ENCODE assay signal across 8 mouse cellular contexts in genomic region chr7:66661572-66661971, GRCm38 (mm10). TPM values are rescaled to one million over a fixed set of nuclear protein-coding genes. Genes with fewer than 3 reads are reported as not detected.
DNase-seq lines count a peak whose midpoint lies in the region; ATAC-seq and TF ChIP-seq lines count a peak whose summit lies in the region.

No protein-coding gene starts in this region.

- peaks cover 25 to 70% of the 10 kb centered on the region in 2 experiments for H3K36me3 ChIP-seq in CH12.LX (replicated peaks in 1 of 2; ENCODE audit: control insufficient read depth in 1 of 2, insufficient read depth in 1 of 2, low read length in 1 of 2)
- peaks cover 45% of the 10 kb centered on the region for H3K36me3 ChIP-seq in heart, embryonic 13.5 days
- H3K36me3 ChIP-seq in liver, embryonic 13.5 days: peaks cover 18% of the 10 kb centered on the region
- H3K36me3 ChIP-seq in stomach, postnatal 0 days (ENCODE audit: control insufficient read depth, insufficient read depth, low read length): peaks cover 10% of the 10 kb centered on the region

- peak; percentile 80 for DNase-seq in CH12.LX (ENCODE audit: extremely low read depth)
- peak; percentile 62 for DNase-seq in c-Kit-negative CD71-positive TER-119-positive erythroid progenitor cells, embryonic 14.5 days (ENCODE audit: low read depth, low spot score)
- DNase-seq in fibroblast of lung, adult 2 months (ENCODE audit: low read depth): peak; percentile 64
- DNase-seq in kidney, postnatal 14 days: peak; percentile 87
- DNase-seq in liver, embryonic 13.5 days: peak; percentile 34
- DNase-seq in neural tube, embryonic 10.5 days (ENCODE audit: extremely low spot score, low spot score): peak; percentile 84
- peak; percentile 77 for DNase-seq in stomach, postnatal 0 days (ENCODE audit: low spot score)

- TF ChIP-seq RAD21 in CH12.LX (IDR thresholded peaks at IDR 0.05; ENCODE audit: low read depth, low read length): peak; percentile 84

- in situ Hi-C loops in CH12.LX (cut with MboI; ENCODE audit: low pct_ligation_motif_present, low pct_unique_long_range_greater_than_20kb, low sequenced_read_pairs): loop anchor here (25.0 kb wide), 1 partner anchor 574 kb away; the partner anchor contains the start of gene Selenos

- H3K9ac ChIP-seq in CH12.LX (ENCODE audit: insufficient read depth, low read depth): no peak overlapping the region
- H3K9ac ChIP-seq in heart, embryonic 13.5 days: no peak overlapping the region
- no peak overlapping the region for H3K9ac ChIP-seq in liver, embryonic 13.5 days
- no peak overlapping the region for H3K9ac ChIP-seq in stomach, postnatal 0 days (ENCODE audit: low read length)

- dilution Hi-C loops in CH12.LX (cut with MboI; ENCODE audit: extremely low pct_ligation_motif_present, extremely low pct_unique_long_range_greater_than_20kb, low sequenced_read_pairs): no loop called here

- no peaks in the 10 kb centered on the region for H3K9me3 ChIP-seq in CH12.LX (replicated peaks; ENCODE audit: low read length)
- no peaks in the 10 kb centered on the region for H3K9me3 ChIP-seq in heart, embryonic 13.5 days
- no peaks in the 10 kb centered on the region for H3K9me3 ChIP-seq in liver, embryonic 13.5 days (replicated peaks)
- H3K9me3 ChIP-seq in stomach, postnatal 0 days (ENCODE audit: control insufficient read depth, low read length): no peaks in the 10 kb centered on the region

- H3K4me1 ChIP-seq in CH12.LX (ENCODE audit: control insufficient read depth in 1 of 2, insufficient read depth in 2 of 2): no peaks in the 10 kb centered on the region
- peaks cover 8% of the 10 kb centered on the region; the same call in 1 of the 2 replicates for H3K4me1 ChIP-seq in heart, embryonic 13.5 days
- H3K4me1 ChIP-seq in liver, embryonic 13.5 days (replicated peaks): no peaks in the 10 kb centered on the region
- H3K4me1 ChIP-seq in stomach, postnatal 0 days (replicated peaks; ENCODE audit: control insufficient read depth, insufficient read depth): no peaks in the 10 kb centered on the region

- WGBS in heart, embryonic 13.5 days: 18% methylated on average over 8 of the region's 8 CpGs
- 11% methylated on average over 8 of the region's 8 CpGs for WGBS in liver, embryonic 13.5 days (ENCODE audit: insufficient replicate concordance)
- WGBS in stomach, postnatal 0 days: 7% methylated on average over 8 of the region's 8 CpGs

- no peak overlapping the region for H3K4me3 ChIP-seq in CH12.LX (replicated peaks in 1 of 3; ENCODE audit: low read depth in 2 of 3, low read length in 2 of 3, poor library complexity in 1 of 3)
- peak overlapping the region; percentile 47 for H3K4me3 ChIP-seq in heart, embryonic 13.5 days
- H3K4me3 ChIP-seq in liver, embryonic 13.5 days (replicated peaks): peak overlapping the region; percentile 44
- H3K4me3 ChIP-seq in stomach, postnatal 0 days (ENCODE audit: low read depth, low read length): peak overlapping the region; percentile 22; the same call in 1 of the 2 replicates

- H3K27me3 ChIP-seq in CH12.LX (replicated peaks): no peaks in the 10 kb centered on the region
- H3K27me3 ChIP-seq in heart, embryonic 13.5 days (replicated peaks): no peaks in the 10 kb centered on the region
- no peaks in the 10 kb centered on the region for H3K27me3 ChIP-seq in liver, embryonic 13.5 days
- no peaks in the 10 kb centered on the region for H3K27me3 ChIP-seq in stomach, postnatal 0 days (ENCODE audit: control insufficient read depth, insufficient read depth, low read length)

- 0 out of 2 replicates have a peak overlapping the region, but pooled peaks have one; percentile 38 for H3K4me2 ChIP-seq in CH12.LX (ENCODE audit: insufficient read depth, low read depth, poor library complexity, severe bottlenecking)
- H3K4me2 ChIP-seq in heart, embryonic 13.5 days: peak overlapping the region; percentile 64
- peak overlapping the region; percentile 59 for H3K4me2 ChIP-seq in liver, embryonic 13.5 days
- peak overlapping the region; percentile 33 for H3K4me2 ChIP-seq in stomach, postnatal 0 days (replicated peaks; ENCODE audit: low read depth)

- TF ChIP-seq CTCF in CH12.LX (conservative IDR thresholded peaks at IDR 0.05 in 1 of 2, IDR thresholded peaks at IDR 0.05 in 1 of 2; ENCODE audit: low read depth in 2 of 2, low read length in 2 of 2): peak; percentile 79 to 92
- TF ChIP-seq CTCF in stomach, postnatal 0 days (IDR thresholded peaks at IDR 0.05; ENCODE audit: low read depth): peak; percentile 95

- no peak for TF ChIP-seq EP300 in CH12.LX (IDR thresholded peaks at IDR 0.05; ENCODE audit: low read length)
- TF ChIP-seq EP300 in stomach, postnatal 0 days (optimal IDR thresholded peaks at IDR 0.05): no peak

- no peaks in the 10 kb centered on the region for H3K79me2 ChIP-seq in CH12.LX (replicated peaks; ENCODE audit: control insufficient read depth, extremely low read depth, insufficient read depth, poor library complexity, severe bottlenecking)

- H3K27ac ChIP-seq in CH12.LX (ENCODE audit: insufficient read depth, low read depth): no peak overlapping the region
- H3K27ac ChIP-seq in heart, embryonic 13.5 days (replicated peaks): no peak overlapping the region
- no peak overlapping the region for H3K27ac ChIP-seq in liver, embryonic 13.5 days
- H3K27ac ChIP-seq in stomach, postnatal 0 days (replicated peaks): no peak overlapping the region

- ATAC-seq in heart, embryonic 13.5 days (ENCODE audit: extremely low read depth, insufficient number of reproducible peaks, low FRiP score, low TSS enrichment): no peak
- no peak for ATAC-seq in liver, embryonic 13.5 days (ENCODE audit: low read depth)
- peak; percentile 63 for ATAC-seq in stomach, postnatal 0 days (ENCODE audit: low FRiP score, low TSS enrichment)

- TF ChIP-seq POLR2A in CH12.LX (IDR thresholded peaks at IDR 0.05; ENCODE audit: low read depth, low read length): no peak

TF ChIP-seq in CH12.LX, 34 proteins besides CTCF, POLR2A, EP300 and RAD21:
- no peak for TF ChIP-seq IRF4 (IDR thresholded peaks at IDR 0.05; ENCODE audit: low read depth, low read length)
- TF ChIP-seq ZC3H11A (IDR thresholded peaks at IDR 0.05; ENCODE audit: low read depth, low read length): 0 out of 2 replicates have a peak, but pooled peaks have one; percentile 27
- 0 out of 2 replicates have a peak, but pooled peaks have one; percentile 18 for TF ChIP-seq JUND (conservative IDR thresholded peaks at IDR 0.05; ENCODE audit: low read depth, low read length)
- TF ChIP-seq PAX5 (IDR thresholded peaks at IDR 0.05; ENCODE audit: low read length): no peak
- peak; percentile 64 for TF ChIP-seq SMC3 (IDR thresholded peaks at IDR 0.05; ENCODE audit: low read depth, low read length)
- TF ChIP-seq MAX (IDR thresholded peaks at IDR 0.05; ENCODE audit: low read length): 0 out of 2 replicates have a peak, but pooled peaks have one; percentile 32
- TF ChIP-seq NELFE (IDR thresholded peaks at IDR 0.05; ENCODE audit: low read depth, low read length): peak; percentile 27; the same call in 1 of the 2 replicates
- peak; percentile 9; the same call in 1 of the 2 replicates for TF ChIP-seq ZNF384 (IDR thresholded peaks at IDR 0.05; ENCODE audit: low read depth, low read length)

RNA-seq across cellular contexts. Expression of gene Asb7, which starts 27.8 kb away (rescaled TPM):
- total RNA-seq in CH12.LX (2012; rRNA removed): 6.5 and 6.6 TPM in 2 replicates
- 6.2 and 6.7 TPM in 2 replicates for total RNA-seq in CH12.LX (2014; rRNA removed)
- polyA plus RNA-seq in CH12.LX (2012; ENCODE audit: insufficient read length, low read depth): 5.5 and 5.6 TPM in 2 replicates
- 9.6 and 9.9 TPM in 2 replicates for polyA plus RNA-seq in heart, embryonic 13.5 days (2015; fragmentation: Nextera tagmentation; extraction: Ambion mirVana)
- 3.4 and 5.0 TPM in 2 replicates for polyA plus RNA-seq in liver, embryonic 13.5 days (2015; fragmentation: Nextera tagmentation; extraction: Ambion mirVana)
- 5.0 and 5.9 TPM in 2 replicates for polyA plus RNA-seq in stomach, postnatal 0 days (2015; fragmentation: Nextera tagmentation; extraction: Ambion mirVana)

RNA-seq across cellular contexts. Expression of gene Lins1, which starts 28.1 kb away (rescaled TPM):
- total RNA-seq in CH12.LX (2012; rRNA removed) (7.8 and 8.3 TPM in 2 replicates), CH12.LX (2014; rRNA removed) (9.6 and 9.8 TPM in 2 replicates)
- 12.3 and 15.9 TPM in 2 replicates for polyA plus RNA-seq in CH12.LX (2012; ENCODE audit: insufficient read length, low read depth)
- polyA plus RNA-seq in heart, embryonic 13.5 days (2015; fragmentation: Nextera tagmentation; extraction: Ambion mirVana): 7.6 and 8.1 TPM in 2 replicates
- 3.8 and 5.3 TPM in 2 replicates for polyA plus RNA-seq in liver, embryonic 13.5 days (2015; fragmentation: Nextera tagmentation; extraction: Ambion mirVana)
- polyA plus RNA-seq in stomach, postnatal 0 days (2015; fragmentation: Nextera tagmentation; extraction: Ambion mirVana): 7.6 and 7.8 TPM in 2 replicates

Comparison
In these comparisons a context has a peak if more than half of its experiments do, and no peak if none do; other contexts are left out.
1. DNase-seq: peak in every context shown above with its lines; median percentile 87 in kidney, postnatal 14 days; 84 in neural tube, embryonic 10.5 days; 80 in CH12.LX; 77 in stomach, postnatal 0 days; 64 in fibroblast of lung, adult 2 months; 62 in c-Kit-negative CD71-positive TER-119-positive erythroid progenitor cells, embryonic 14.5 days; 34 in liver, embryonic 13.5 days.
2. H3K4me3 ChIP-seq: peak in heart, embryonic 13.5 days (single experiment), liver, embryonic 13.5 days (single experiment) and stomach, postnatal 0 days (single experiment); none in CH12.LX (0 of 3).
3. Peak in every context shown above with its lines, with median percentiles within 50 percentile points of each other: H3K4me2 ChIP-seq.